Mouse (Mus musculus): ENCODE data around the gene Tia1. TPM values are rescaled to one million over a fixed set of nuclear protein-coding genes. Genes with fewer than 3 reads are reported as not detected.

Gene Tia1
- polyA plus RNA-seq (2012; ENCODE audit: insufficient read depth, low replicate concordance), result 2.0 and 6.4 TPM in 2 replicates

DNA sequence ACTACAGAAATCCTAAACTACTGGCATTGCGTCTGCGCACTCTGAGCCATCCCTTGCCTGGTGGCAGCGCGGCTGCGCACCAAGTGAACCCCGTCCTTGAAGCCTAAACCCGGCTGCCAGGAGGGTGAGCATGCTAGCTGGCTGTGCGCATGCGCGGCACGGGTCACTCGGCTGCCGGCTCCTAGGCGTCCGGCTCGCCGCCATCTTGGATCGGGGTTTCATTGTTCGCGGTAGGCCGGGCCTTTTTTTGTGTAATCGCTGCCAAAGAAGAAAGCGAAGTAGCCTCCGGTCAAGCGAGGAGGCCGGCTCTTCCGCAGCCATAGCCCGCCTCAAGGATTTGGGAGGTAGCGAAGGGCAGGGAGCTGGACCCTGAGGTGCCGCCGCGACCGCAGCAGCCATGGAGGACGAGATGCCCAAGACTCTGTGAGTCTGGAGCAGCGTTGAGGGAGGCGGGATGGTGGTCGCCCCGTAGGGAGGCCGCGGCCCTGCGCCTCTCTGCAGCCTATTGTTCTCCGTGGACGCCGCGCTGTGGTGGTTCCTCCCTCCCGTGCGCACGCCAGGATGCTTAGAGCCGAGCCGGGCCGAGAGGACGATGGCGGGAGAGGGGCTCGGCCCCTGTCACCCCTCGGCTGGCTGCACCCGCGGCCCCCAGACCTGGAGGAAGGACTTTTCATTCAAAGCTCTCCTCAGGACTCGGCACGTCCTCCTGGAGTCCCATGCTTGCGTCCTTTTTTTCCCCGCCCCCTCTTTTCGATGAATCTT, at the start of gene Tia1:
Tia1 (plus strand) TSS at position 120 of the 762 bp plus-strand sequence.
- TF ChIP-seq FLI1 (IDR thresholded peaks at IDR 0.05; ENCODE audit: low read length) (no peak), GATA1 (IDR thresholded peaks at IDR 0.05; ENCODE audit: borderline replicate concordance, low read length) (no peak)
- Histone ChIP-seq H3K4me1 (peaks cover 47% of the 10 kb centered on the region), H3K27me3 (replicated peaks) (no peaks in the 10 kb centered on the region), H3K36me3 (replicated peaks; ENCODE audit: low read length) (peaks cover 16% of the 10 kb centered on the region), H3K4me3 (replicated peaks) (peak within 1 kb of the TSS; percentile 93), H3K9me3 (no peaks in the 10 kb centered on the region)

GRCm38 (mm10) chr6:86354948-86355347, 49.1 kb upstream of the Tia1 start:
- peaks cover 29% of the 10 kb centered on the region for H3K27me3 ChIP-seq (replicated peaks)
- no peaks in the 10 kb centered on the region for H3K36me3 ChIP-seq (replicated peaks; ENCODE audit: low read length)
- TF ChIP-seq FLI1 (IDR thresholded peaks at IDR 0.05; ENCODE audit: low read length) (no peak), GATA1 (IDR thresholded peaks at IDR 0.05; ENCODE audit: borderline replicate concordance, low read length) (no peak)
- no peaks in the 10 kb centered on the region for H3K9me3 ChIP-seq
- peaks cover 12% of the 10 kb centered on the region for H3K4me1 ChIP-seq
- H3K4me3 ChIP-seq (replicated peaks), result no peak overlapping the region

DNA sequence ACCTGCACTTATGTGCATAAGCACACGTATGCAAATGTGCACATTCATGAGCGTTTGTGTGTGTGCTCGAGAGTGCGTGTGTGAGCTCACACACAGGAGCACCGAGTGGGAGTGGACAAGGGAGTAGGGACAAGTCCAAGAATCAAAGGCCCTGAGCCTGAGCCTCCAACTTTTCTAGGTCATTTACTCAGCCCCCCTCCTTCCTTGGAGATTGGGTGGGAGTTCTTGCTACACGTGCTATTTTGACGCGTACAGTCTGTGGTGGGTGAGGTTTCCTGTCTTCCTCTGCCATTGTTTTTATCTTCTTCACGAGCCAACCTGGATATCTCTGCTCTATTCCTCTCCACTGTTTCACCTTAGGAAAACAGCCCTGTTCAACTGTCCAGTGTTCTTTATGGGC, 47.1 kb upstream of the Tia1 start:
- Histone ChIP-seq H3K36me3 (replicated peaks; ENCODE audit: low read length) (no peaks in the 10 kb centered on the region), H3K27me3 (replicated peaks) (peaks cover 44% of the 10 kb centered on the region), H3K4me1 (peaks cover 12% of the 10 kb centered on the region), H3K4me3 (replicated peaks) (no peak overlapping the region), H3K9me3 (peaks cover 9% of the 10 kb centered on the region)
- TF ChIP-seq GATA1 (IDR thresholded peaks at IDR 0.05; ENCODE audit: borderline replicate concordance, low read length) (no peak), FLI1 (IDR thresholded peaks at IDR 0.05; ENCODE audit: low read length) (no peak)

DNA sequence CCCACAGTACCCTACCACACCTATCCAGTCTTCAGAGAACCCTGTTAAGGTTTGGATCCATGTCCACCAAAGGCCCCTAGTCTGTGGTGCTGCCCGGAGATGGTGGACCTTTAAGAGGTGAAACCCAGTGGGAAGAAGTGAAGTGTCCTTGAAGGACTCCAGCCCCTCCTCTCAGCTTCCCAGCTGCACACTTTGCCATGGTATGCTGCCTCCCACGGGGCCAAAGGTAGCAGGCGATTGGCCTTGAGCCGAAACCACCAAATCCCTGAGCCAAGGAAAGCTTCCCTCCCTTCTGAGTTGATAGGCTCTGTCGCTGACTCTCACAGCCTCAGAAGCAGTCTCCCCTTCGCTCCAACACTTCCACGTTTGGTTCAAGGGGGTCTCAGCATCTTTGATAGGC, 43.3 kb upstream of the Tia1 start:
- Histone ChIP-seq H3K36me3 (replicated peaks; ENCODE audit: low read length) (no peaks in the 10 kb centered on the region), H3K27me3 (replicated peaks) (peaks cover 32% of the 10 kb centered on the region), H3K4me3 (replicated peaks) (no peak overlapping the region), H3K9me3 (peaks cover 9% of the 10 kb centered on the region), H3K4me1 (peaks cover 20% of the 10 kb centered on the region)
- no peak for TF ChIP-seq FLI1 (IDR thresholded peaks at IDR 0.05; ENCODE audit: low read length)
- TF ChIP-seq GATA1 (IDR thresholded peaks at IDR 0.05; ENCODE audit: borderline replicate concordance, low read length), result no peak

GRCm38 (mm10) chr6:86361373-86361772, 42.6 kb upstream of the Tia1 start:
- Histone ChIP-seq H3K4me1 (peaks cover 27% of the 10 kb centered on the region), H3K9me3 (peaks cover 9% of the 10 kb centered on the region), H3K4me3 (replicated peaks) (no peak overlapping the region), H3K27me3 (replicated peaks) (peaks cover 28% of the 10 kb centered on the region), H3K36me3 (replicated peaks; ENCODE audit: low read length) (no peaks in the 10 kb centered on the region)
- TF ChIP-seq GATA1 (IDR thresholded peaks at IDR 0.05; ENCODE audit: borderline replicate concordance, low read length) (no peak), FLI1 (IDR thresholded peaks at IDR 0.05; ENCODE audit: low read length) (no peak)

DNA sequence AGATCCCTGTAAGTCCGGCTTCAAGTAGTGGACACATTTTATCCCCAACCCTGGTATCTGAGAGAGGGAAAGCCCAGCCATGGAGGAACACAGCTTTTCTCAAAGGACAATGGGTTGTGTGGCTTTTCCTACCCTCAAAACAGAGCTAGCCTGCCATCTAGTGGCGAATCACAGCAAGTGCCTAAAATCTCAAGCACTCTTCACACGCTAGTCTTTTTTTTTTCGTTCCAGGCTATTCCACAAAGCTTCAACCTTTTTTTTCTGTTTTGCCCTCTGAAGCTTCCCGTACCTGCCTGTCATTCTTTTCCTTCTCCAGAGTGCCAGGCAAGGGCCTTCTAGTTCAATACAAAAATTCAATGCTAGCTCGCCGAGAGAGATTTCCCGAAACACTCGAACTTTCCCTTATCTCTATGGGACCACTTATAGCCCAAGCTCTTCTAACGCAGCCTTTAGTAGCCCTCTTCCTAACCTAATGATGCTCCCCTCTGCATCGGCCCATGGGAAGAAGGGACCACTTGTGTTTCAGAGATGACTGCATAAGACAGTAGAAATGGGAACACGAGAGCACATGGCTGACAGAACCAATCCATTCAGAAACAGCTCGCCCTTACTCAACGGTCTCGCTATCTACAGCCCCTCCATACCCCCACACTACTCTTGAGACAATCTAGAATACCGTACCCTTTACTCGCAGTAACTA, 39.4 kb upstream of the Tia1 start:
- H3K4me3 ChIP-seq (replicated peaks), result peak overlapping the region; percentile 94
- TF ChIP-seq GATA1 (IDR thresholded peaks at IDR 0.05; ENCODE audit: borderline replicate concordance, low read length), result no peak
- H3K36me3 ChIP-seq (replicated peaks; ENCODE audit: low read length), result peaks cover 10% of the 10 kb centered on the region
- H3K27me3 ChIP-seq (replicated peaks), result peaks cover 18% of the 10 kb centered on the region
- H3K9me3 ChIP-seq, result peaks cover 9% of the 10 kb centered on the region
- peaks cover 26% of the 10 kb centered on the region for H3K4me1 ChIP-seq

- peaks cover 30% of the 10 kb centered on the region for H3K4me1 ChIP-seq
- H3K27me3 ChIP-seq (replicated peaks), result peaks cover 15% of the 10 kb centered on the region
- peaks cover 9% of the 10 kb centered on the region for H3K9me3 ChIP-seq
- TF ChIP-seq GATA1 (IDR thresholded peaks at IDR 0.05; ENCODE audit: borderline replicate concordance, low read length) (no peak), FLI1 (IDR thresholded peaks at IDR 0.05; ENCODE audit: low read length) (no peak)
- peak within 1 kb of the TSS; percentile 94 for H3K4me3 ChIP-seq (replicated peaks)
- H3K36me3 ChIP-seq (replicated peaks; ENCODE audit: low read length), result peaks cover 10% of the 10 kb centered on the region
Measured at GRCm38 (mm10) chr6:86365371-86366124, 38.5 kb upstream of the Tia1 start, which contains the start of gene Fam136a. TSS of gene Fam136a (plus strand) at chr6:86365646.

GRCm38 (mm10) chr6:86366125-86366852, 37.7 kb upstream of the Tia1 start:
- H3K9me3 ChIP-seq, result peaks cover 6% of the 10 kb centered on the region
- H3K36me3 ChIP-seq (replicated peaks; ENCODE audit: low read length), result peaks cover 10% of the 10 kb centered on the region
- TF ChIP-seq GATA1 (IDR thresholded peaks at IDR 0.05; ENCODE audit: borderline replicate concordance, low read length) (no peak), FLI1 (IDR thresholded peaks at IDR 0.05; ENCODE audit: low read length) (no peak)
- H3K27me3 ChIP-seq (replicated peaks), result peaks cover 8% of the 10 kb centered on the region
- peak overlapping the region; percentile 94 for H3K4me3 ChIP-seq (replicated peaks)
- peaks cover 36% of the 10 kb centered on the region for H3K4me1 ChIP-seq

GRCm38 (mm10) chr6:86366853-86367249, 37.2 kb upstream of the Tia1 start:
- peaks cover 36% of the 10 kb centered on the region for H3K4me1 ChIP-seq
- H3K4me3 ChIP-seq (replicated peaks), result peak overlapping the region; percentile 94
- H3K27me3 ChIP-seq (replicated peaks), result peaks cover 2% of the 10 kb centered on the region
- no peaks in the 10 kb centered on the region for H3K9me3 ChIP-seq
- H3K36me3 ChIP-seq (replicated peaks; ENCODE audit: low read length), result peaks cover 10% of the 10 kb centered on the region
- TF ChIP-seq GATA1 (IDR thresholded peaks at IDR 0.05; ENCODE audit: borderline replicate concordance, low read length) (no peak), FLI1 (IDR thresholded peaks at IDR 0.05; ENCODE audit: low read length) (no peak)
